Mouse (Mus musculus) neural tube, embryonic 12.5 days (tissue): ENCODE data around the gene Utrn. TPM values are rescaled to one million over a fixed set of nuclear protein-coding genes. Genes with fewer than 3 reads are reported as not detected.

Source experiments
- ATAC-seq: fragments of 200-750 bp; cut with Nextera tagmentation; 2 replicates; pipeline ENCODE4 v1.8.0; 2017; ENCODE audit warnings: low read depth, mild to moderate bottlenecking, moderate TSS enrichment, moderate library complexity; ENCODE audit not compliant: low FRiP score
- H3K27ac ChIP-seq: fragments of 300-500 bp; sonication (generic); 2 replicates; pipeline ENCODE4 v1.5.1; 2016
- H3K27me3 ChIP-seq: fragments of 300-500 bp; sonication (generic); replicated peaks from 2 replicates; pipeline ENCODE4 v1.6.1; 2016; ENCODE audit warnings: mild to moderate bottlenecking
- H3K36me3 ChIP-seq: fragments of 300-500 bp; sonication (generic); 2 replicates; pipeline ENCODE4 v1.6.1; 2016; ENCODE audit warnings: mild to moderate bottlenecking
- H3K4me1 ChIP-seq: fragments of 300-500 bp; sonication (generic); 2 replicates; pipeline ENCODE4 v1.6.1; 2016
- H3K4me2 ChIP-seq: fragments of 300-500 bp; sonication (generic); replicated peaks from 2 replicates; pipeline ENCODE4 v1.6.1; 2016; ENCODE audit warnings: mild to moderate bottlenecking
- H3K4me3 ChIP-seq: fragments of 300-500 bp; sonication (generic); 2 replicates; pipeline ENCODE4 v1.5.1; 2016
- H3K9ac ChIP-seq: fragments of 300-500 bp; sonication (generic); 2 replicates; pipeline ENCODE4 v1.6.1; 2016; ENCODE audit warnings: mild to moderate bottlenecking
- H3K9me3 ChIP-seq: fragments of 300-500 bp; sonication (generic); 2 replicates; pipeline ENCODE4 v1.6.1; 2016; ENCODE audit warnings: mild to moderate bottlenecking
- WGBS: fragments of 180-500 bp; shearing (Covaris S2); methylation state at CpG from one replicate; pipeline ENCODE4 v1.1.7; 2016; 5-methylcytosine and 5-hydroxymethylcytosine counted together
- polyA plus RNA-seq: library from polyadenylated mRNA; unstranded; fragments of >200 nt; fragmentation: Nextera tagmentation; extraction: Ambion mirVana; gene quantifications from 2 replicates; pipeline ENCODE4 v1.2.1, GENCODE M21; 2016

The Utrn gene
- 44.4 and 44.6 TPM in 2 replicates for polyA plus RNA-seq

DNA sequence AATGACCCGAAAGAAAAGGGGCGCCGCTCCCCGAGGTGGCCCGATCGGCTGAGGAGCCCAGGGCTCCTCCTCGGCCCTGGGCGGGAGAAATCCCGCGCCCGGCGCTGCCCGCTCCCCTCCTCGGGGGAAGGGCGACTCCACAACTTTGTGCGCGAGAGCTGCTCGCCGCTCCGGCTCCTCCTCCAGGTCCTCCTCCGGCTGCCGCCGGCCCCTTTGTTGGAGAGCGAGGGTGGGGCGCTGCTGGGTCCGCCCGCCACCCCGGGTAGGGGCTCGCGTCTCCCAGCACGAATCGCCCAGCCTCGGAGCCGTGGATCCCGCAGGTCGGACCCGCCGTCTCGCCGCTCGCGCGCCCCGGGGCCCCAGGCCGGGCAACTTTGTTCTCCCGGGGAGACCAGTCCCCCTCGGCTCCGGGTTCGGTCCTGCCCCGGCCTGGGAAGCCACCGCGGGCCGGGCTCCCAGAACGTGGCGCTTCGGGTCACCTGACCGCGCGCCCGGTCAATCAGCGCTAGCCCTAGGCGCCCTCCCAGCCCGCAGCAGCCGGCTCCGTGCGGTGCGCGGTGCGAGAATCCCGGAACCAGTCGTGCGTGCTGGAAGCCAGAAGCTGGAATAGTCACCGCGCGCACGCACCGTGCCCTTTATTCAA, at the start of gene Utrn:
TSS of gene Utrn (minus strand) at position 337 of the 643 bp plus-strand sequence.
- no peaks in the 10 kb centered on the region for H3K27me3 ChIP-seq
- H3K9ac ChIP-seq, result peak within 1 kb of the TSS; percentile 72
- under 1% methylated on average over 77 of the region's 77 CpGs for WGBS
- no peaks in the 10 kb centered on the region for H3K9me3 ChIP-seq
- H3K4me1 ChIP-seq, result peaks cover 13% of the 10 kb centered on the region
- 0 out of 2 replicates have a peak within 1 kb of the TSS, but pooled peaks have one; percentile 11 for H3K27ac ChIP-seq
- H3K4me2 ChIP-seq, result peak within 1 kb of the TSS; percentile 91
- H3K36me3 ChIP-seq, result no peaks in the 10 kb centered on the region
- peak within 1 kb of the TSS; percentile 65 for H3K4me3 ChIP-seq
- ATAC-seq, result peak; percentile 79

DNA sequence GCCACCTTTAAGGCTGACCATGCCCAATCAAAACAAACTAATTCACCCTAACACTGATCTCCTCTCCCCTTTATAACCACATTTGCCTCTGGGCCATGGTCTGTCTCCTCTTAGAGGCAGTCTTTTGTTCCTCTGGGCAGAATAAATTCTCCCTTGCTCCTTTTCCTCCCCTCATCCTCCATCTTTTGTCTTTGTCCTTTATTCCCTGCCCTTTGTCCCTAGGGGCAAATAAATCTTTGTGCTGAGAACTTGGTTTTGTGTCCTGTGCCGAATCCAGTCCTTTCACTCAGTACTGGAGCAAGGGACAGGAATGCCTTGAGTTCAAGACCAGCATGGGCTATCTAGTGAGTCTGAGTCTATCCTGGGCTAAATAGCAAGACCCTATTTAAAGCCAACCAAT, 48.5 kb upstream of the Utrn start:
- Histone ChIP-seq H3K27me3 (no peaks in the 10 kb centered on the region), H3K4me3 (no peak overlapping the region), H3K9ac (no peak overlapping the region), H3K4me1 (no peaks in the 10 kb centered on the region), H3K27ac (no peak overlapping the region), H3K9me3 (no peaks in the 10 kb centered on the region), H3K4me2 (no peak overlapping the region), H3K36me3 (no peaks in the 10 kb centered on the region)
- WGBS, result 10% methylated on average over 1 of the region's 1 CpGs
- ATAC-seq, result no peak

DNA sequence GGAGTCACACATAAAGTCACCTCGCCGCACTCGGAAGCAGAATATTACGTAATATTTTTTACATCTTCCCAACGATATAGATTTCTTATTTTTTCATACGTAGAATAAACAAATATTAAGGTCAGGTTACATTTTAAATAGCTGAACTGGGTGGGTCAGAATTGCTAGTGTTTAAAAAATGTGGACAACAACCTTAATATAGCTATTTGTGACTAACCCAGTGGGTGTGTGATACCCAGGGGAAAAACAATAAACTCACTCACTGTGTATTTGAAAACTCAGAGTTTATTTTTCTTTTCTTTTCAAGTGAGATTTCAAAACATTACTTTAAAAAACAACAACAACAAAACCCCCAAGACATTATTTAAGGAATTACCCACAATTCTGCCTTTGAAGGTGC, 47.2 kb upstream of the Utrn start:
- Histone ChIP-seq H3K27me3 (no peaks in the 10 kb centered on the region), H3K4me2 (no peak overlapping the region), H3K36me3 (no peaks in the 10 kb centered on the region), H3K4me3 (no peak overlapping the region), H3K9me3 (no peaks in the 10 kb centered on the region), H3K4me1 (no peaks in the 10 kb centered on the region), H3K9ac (no peak overlapping the region), H3K27ac (no peak overlapping the region)
- WGBS, result 95% methylated on average over 6 of the region's 6 CpGs
- ATAC-seq, result no peak

DNA sequence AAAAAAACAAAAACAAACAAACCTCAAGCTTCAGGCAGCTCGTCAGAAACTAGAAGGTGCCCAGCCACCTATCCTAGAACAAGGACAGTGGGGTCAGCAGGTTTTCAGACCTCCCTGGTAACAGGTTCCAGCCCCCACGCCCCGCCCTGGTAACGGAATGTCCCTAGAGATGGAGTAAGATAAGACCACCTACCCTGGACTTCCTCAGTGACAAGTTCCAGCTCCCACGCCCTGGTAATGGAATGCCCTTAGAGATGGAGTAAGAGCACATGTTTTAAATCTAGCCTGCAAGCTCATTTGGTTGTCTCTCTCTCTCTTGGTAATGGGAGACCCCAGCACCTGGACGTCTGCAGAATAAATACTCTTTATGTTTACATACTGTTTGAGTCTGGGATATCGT, 46.7 kb upstream of the Utrn start:
- Histone ChIP-seq H3K27ac (no peak overlapping the region), H3K36me3 (no peaks in the 10 kb centered on the region), H3K4me2 (no peak overlapping the region), H3K27me3 (no peaks in the 10 kb centered on the region), H3K9ac (no peak overlapping the region), H3K4me1 (no peaks in the 10 kb centered on the region), H3K4me3 (no peak overlapping the region), H3K9me3 (no peaks in the 10 kb centered on the region)
- ATAC-seq, result no peak
- WGBS, result 85% methylated on average over 7 of the region's 7 CpGs

DNA sequence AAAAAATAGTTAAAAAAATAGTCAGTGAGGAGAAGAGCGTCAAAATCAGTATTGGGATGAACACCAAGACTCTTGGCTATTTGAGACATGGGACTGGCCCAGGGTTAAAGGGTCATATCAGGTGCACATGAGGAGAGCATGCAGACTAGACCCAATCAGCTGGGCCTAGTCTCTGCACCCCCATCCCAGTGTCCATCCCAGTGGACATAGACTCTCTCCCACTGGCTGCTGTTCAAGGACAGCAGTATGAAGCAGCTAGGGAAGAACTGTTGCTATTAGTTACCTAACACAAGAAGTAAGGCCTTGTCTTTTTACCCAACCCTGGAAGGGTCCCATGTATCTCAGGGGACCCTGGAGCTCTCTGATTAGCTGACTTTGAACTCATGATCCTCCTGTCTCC, 45.0 kb upstream of the Utrn start:
- Histone ChIP-seq H3K9ac (no peak overlapping the region), H3K4me3 (no peak overlapping the region), H3K4me1 (no peaks in the 10 kb centered on the region), H3K4me2 (no peak overlapping the region), H3K9me3 (no peaks in the 10 kb centered on the region), H3K36me3 (no peaks in the 10 kb centered on the region), H3K27me3 (no peaks in the 10 kb centered on the region), H3K27ac (no peak overlapping the region)
- WGBS, result 96% methylated on average over 1 of the region's 1 CpGs
- no peak for ATAC-seq

DNA sequence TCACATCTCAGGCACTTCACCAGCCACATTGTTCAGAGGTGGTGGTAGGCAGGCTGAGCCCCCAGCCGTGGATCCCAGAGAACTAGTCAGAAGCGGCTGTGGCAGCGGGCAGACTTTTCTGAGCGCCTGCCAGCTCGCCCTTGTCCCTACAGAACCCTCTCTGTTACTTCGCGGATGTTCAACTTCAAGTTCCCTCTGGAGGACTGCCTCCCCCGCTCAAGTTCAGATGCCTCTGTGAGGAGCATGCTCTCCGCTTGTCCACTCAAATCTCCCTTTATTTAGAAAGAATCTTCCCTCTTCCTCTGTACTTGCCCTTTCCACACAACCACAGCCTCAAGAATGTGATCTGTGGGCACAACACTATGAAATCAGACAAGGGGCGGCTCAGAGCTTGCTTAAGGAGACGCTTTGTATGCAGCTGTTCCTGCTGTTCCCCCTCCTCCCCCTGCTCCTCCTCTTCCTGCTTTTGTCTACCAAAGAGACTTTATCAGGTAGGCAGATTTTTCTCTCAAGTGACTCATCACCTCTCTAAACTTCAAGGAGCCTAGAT, 42.9 kb upstream of the Utrn start:
- H3K4me2 ChIP-seq, result 0 out of 2 replicates have a peak overlapping the region, but pooled peaks have one; percentile 7

DNA sequence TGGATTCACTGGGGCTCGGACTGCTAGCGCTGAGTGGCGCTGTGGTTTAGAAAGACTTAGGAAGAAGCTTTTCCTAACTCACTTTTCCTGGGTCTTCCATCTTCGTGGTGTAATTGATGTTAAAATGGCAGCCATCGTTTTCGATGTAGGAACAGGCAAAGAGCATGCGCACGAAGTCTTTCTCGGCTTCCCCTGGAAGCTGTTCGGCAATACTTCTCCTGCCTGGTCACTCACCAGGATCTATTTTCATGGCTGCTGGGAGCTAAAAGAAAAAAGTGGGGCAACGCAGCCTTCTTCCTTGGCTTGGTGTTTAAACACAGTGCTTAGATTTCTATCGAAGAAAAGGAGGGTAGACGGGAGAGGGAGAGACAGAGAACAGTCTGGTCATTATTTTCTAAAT, 42.3 kb upstream of the Utrn start:
- H3K27ac ChIP-seq, result no peak overlapping the region
- no peaks in the 10 kb centered on the region for H3K36me3 ChIP-seq
- H3K4me3 ChIP-seq, result no peak overlapping the region
- 0 out of 2 replicates have a peak overlapping the region, but pooled peaks have one; percentile 7 for H3K4me2 ChIP-seq
- no peaks in the 10 kb centered on the region for H3K27me3 ChIP-seq
- H3K9me3 ChIP-seq, result no peaks in the 10 kb centered on the region
- ATAC-seq, result no peak
- H3K9ac ChIP-seq, result no peak overlapping the region
- WGBS, result 88% methylated on average over 13 of the region's 13 CpGs
- no peaks in the 10 kb centered on the region for H3K4me1 ChIP-seq

More for the DNA sequence above, 42.9 kb upstream of the Utrn start:
- H3K4me1 ChIP-seq, result no peaks in the 10 kb centered on the region
- 0 out of 2 replicates have a peak, but pooled peaks have one; percentile 38 for ATAC-seq
- H3K9ac ChIP-seq, result no peak overlapping the region
- H3K4me3 ChIP-seq, result no peak overlapping the region
- H3K9me3 ChIP-seq, result no peaks in the 10 kb centered on the region
- WGBS, result 63% methylated on average over 11 of the region's 11 CpGs
- no peaks in the 10 kb centered on the region for H3K27me3 ChIP-seq
- no peak overlapping the region for H3K27ac ChIP-seq
- H3K36me3 ChIP-seq, result no peaks in the 10 kb centered on the region

DNA sequence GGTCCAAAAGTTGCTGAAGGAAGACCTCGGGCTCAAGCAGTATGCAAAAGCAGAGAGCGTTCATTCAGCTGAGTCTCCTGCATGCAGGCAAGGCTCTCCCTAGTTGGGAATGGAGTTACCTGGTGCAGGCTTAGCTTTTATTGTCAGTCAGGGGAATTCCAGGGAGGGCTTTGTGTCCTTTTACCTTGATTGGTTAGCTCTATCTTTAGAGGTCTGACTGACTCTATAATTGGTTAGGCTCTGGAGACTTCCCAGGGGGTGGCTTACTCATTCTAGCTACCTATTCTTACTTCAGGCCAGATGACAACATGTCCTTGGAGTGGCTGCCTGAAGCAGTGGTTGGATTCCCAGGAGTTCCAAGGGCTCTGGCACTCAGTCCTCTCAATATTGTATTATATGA, 40.7 kb upstream of the Utrn start:
- no peak overlapping the region for H3K4me2 ChIP-seq
- 94% methylated on average over 2 of the region's 2 CpGs for WGBS
- H3K4me3 ChIP-seq, result no peak overlapping the region
- no peaks in the 10 kb centered on the region for H3K4me1 ChIP-seq
- ATAC-seq, result no peak
- no peak overlapping the region for H3K9ac ChIP-seq
- no peaks in the 10 kb centered on the region for H3K9me3 ChIP-seq
- H3K27ac ChIP-seq, result no peak overlapping the region
- no peaks in the 10 kb centered on the region for H3K27me3 ChIP-seq
- H3K36me3 ChIP-seq, result no peaks in the 10 kb centered on the region

DNA sequence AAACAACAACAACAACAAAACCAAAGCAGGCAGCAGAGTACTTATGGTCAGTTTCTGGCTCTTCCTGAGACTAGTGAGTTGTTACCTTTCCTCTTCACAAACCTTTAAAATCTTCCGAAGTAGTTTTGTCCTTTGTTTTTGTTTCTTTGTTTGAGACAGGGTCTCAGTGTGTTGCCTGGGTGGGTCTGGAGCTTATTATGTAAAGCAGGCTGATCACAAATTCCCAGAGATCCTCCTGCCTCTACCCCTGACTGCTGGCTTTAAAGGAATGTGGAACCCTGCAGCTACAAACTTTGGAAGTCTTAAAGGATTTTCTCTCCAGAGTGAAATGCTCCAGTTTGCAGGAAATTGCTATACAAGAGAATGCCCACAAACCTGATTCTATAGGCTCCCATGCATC, 40.0 kb upstream of the Utrn start:
- H3K4me2 ChIP-seq, result no peak overlapping the region
- H3K4me3 ChIP-seq, result no peak overlapping the region
- H3K36me3 ChIP-seq, result no peaks in the 10 kb centered on the region
- no peaks in the 10 kb centered on the region for H3K9me3 ChIP-seq
- no peak overlapping the region for H3K9ac ChIP-seq
- WGBS, result 45% methylated on average over 1 of the region's 1 CpGs
- H3K4me1 ChIP-seq, result no peaks in the 10 kb centered on the region
- no peak overlapping the region for H3K27ac ChIP-seq
- ATAC-seq, result no peak
- H3K27me3 ChIP-seq, result no peaks in the 10 kb centered on the region

DNA sequence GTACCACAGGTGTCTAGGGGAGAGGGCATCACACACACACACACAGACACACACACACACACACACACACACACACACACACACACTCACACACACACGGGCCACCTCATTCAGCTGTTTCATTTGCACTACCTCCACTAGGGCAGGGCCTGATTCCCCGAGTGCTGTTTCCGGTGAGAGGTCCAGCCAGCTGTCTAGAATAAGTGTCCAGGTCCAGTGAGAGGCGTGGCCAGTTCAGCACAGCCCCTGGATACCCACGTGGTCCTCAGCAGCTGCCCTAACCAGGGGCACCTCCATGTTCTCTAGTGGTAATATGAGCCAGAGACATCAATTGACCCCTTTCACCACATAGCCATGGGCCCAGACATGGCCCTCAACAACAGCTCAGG, 35.0 kb upstream of the Utrn start:
- WGBS, result 69% methylated on average over 5 of the region's 5 CpGs
- no peak overlapping the region for H3K27ac ChIP-seq
- H3K27me3 ChIP-seq, result no peaks in the 10 kb centered on the region
- ATAC-seq, result no peak
- no peaks in the 10 kb centered on the region for H3K9me3 ChIP-seq
- no peak overlapping the region for H3K9ac ChIP-seq
- no peak overlapping the region for H3K4me3 ChIP-seq
- H3K4me1 ChIP-seq, result no peaks in the 10 kb centered on the region
- H3K36me3 ChIP-seq, result no peaks in the 10 kb centered on the region
- H3K4me2 ChIP-seq, result no peak overlapping the region

DNA sequence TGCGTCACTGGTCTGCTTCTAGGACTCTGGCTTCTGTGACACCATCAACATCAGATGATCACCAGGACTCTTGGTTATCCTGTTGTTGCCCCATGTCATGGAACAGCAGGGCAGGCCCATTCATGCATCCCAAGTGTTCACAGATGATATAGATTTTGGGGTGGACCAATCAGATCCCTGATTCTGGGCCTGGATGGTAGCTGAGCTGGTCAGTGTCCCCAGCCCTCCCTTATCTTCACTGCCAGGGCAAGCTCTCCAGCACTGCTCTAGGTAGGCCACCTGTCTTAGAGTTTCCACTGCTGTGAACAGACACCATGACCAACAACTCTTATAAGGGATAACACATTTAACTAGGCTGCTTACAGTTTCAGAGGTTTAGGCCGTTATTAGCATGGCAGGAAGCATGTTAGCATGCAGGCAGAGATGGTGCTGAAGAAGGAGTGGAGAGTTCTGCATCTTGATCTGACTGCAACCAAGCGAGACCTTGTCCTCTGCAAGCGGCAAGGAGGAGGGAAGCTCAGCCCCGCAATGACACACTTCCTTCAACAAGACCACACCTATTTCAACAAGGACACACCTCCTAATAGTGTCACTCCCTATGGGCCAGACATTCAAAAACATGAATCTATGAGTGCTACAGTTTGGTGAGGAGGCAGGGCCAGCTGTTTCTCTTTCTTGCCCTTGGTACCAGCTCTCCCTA, 34.4 kb upstream of the Utrn start:
- no peaks in the 10 kb centered on the region for H3K27me3 ChIP-seq
- no peak overlapping the region for H3K4me2 ChIP-seq
- no peak overlapping the region for H3K4me3 ChIP-seq
- no peaks in the 10 kb centered on the region for H3K9me3 ChIP-seq
- no peaks in the 10 kb centered on the region for H3K4me1 ChIP-seq
- H3K27ac ChIP-seq, result no peak overlapping the region
- WGBS, result 90% methylated on average over 5 of the region's 5 CpGs
- no peak for ATAC-seq
- H3K36me3 ChIP-seq, result no peaks in the 10 kb centered on the region
- H3K9ac ChIP-seq, result no peak overlapping the region

DNA sequence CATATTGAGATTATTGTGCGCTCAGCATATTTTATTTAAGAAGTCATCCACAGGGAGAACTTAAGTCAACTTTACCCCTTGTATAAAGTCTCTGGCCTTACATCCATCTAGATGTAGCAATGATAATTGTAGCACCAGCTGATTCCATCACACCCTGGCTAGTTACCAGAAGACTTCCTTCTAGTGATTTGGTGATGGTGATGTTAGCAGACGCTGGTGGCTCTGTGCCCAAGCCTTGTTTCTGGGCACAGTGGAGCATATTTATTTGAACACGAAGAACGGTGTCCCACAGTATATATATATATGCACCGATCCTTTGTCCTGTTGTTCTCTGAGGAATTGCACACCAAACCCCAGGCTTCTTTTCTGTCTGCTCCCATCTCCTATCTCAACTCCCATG, 30.7 kb upstream of the Utrn start:
- H3K36me3 ChIP-seq, result no peaks in the 10 kb centered on the region
- no peak overlapping the region for H3K4me2 ChIP-seq
- no peak overlapping the region for H3K4me3 ChIP-seq
- no peaks in the 10 kb centered on the region for H3K9me3 ChIP-seq
- H3K4me1 ChIP-seq, result no peaks in the 10 kb centered on the region
- H3K9ac ChIP-seq, result no peak overlapping the region
- no peak overlapping the region for H3K27ac ChIP-seq
- no peaks in the 10 kb centered on the region for H3K27me3 ChIP-seq
- WGBS, result 95% methylated on average over 5 of the region's 5 CpGs
- no peak for ATAC-seq
